Mouse (Mus musculus): ENCODE results near the gene Chrnb2. TPM values are rescaled to one million over a fixed set of nuclear protein-coding genes. Genes with fewer than 3 reads are reported as not detected.
"Not testable (repeated sequence)": the region's sequence is repeated elsewhere in the genome, so short reads cannot be mapped to it uniquely, and the experiment has no call there.

The Chrnb2 gene
- polyA plus RNA-seq (2015; fragmentation: Nextera tagmentation; extraction: Ambion mirVana), result 28.1 and 30.7 TPM in 2 replicates

DNA sequence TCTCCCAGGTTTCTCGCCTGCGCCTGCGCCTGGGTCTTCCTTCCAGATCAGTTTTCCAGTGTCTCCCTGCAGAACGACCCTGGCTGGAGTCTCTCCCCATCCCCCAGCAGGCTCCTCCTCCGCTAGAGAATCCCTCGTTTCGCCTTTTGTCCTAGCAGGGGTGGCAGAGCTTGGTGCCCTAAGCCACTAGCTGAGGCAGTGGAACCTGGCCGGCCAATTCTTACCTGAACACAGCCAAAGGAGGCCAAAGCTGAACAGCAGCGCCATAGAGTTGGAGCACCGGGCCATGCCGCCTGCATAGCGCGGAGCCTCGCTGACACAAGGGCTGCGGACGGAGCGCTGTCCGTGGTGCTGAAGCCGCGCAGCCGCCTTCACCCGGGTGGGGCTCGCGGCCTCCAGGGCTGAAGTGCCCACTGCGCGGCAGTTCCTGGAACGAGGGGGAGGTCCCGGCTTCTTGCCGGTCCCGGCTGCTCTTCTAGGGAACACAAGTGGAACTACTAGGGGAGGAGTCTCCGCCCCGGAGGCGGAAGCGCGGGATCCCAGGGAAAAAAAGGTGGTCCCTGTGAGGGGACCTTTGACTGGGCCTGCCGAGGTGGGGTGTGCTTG is at the start of gene Chrnb2:
TSS of gene Chrnb2 (minus strand) at position 514 of the 606 bp plus-strand sequence.
- Histone ChIP-seq H3K27me3 (0 out of 2 replicates have a peak, but pooled peaks cover 8% of the 10 kb centered on the region), H3K4me2 (peak within 1 kb of the TSS; percentile 75), H3K9me3 (no peaks in the 10 kb centered on the region), H3K27ac (peak within 1 kb of the TSS; percentile 96), H3K4me3 (peak within 1 kb of the TSS; percentile 76), H3K4me1 (replicated peaks) (peaks cover 60% of the 10 kb centered on the region), H3K9ac (peak within 1 kb of the TSS; percentile 88), H3K36me3 (peaks cover 34% of the 10 kb centered on the region)
- 1% methylated on average over 35 of the region's 36 CpGs for whole genome bisulfite sequencing
- ATAC-seq (ENCODE audit: low FRiP score), result peak; percentile 79

DNA sequence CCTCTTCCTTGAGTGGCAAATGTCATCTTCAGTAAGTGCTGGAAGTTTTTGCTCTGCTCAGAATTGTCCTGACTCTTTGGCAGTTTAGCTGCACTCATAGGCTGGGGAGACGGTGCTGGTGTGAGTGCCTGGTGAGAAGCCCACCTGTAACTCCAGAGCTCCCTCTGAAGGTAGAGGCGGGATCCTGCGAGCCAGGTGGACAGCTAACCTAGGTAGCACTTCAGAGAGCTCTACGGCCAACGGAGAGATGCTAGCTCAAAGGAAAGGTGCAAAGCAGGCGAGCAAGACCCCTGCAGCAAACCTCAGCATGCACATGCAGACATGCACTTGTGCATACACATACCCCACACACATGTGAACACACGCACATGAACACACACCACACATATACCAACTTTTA is 49.6 kb upstream of the Chrnb2 start:
- WGBS, result 75% methylated on average over 7 of the region's 7 CpGs
- H3K27me3 ChIP-seq, result 0 out of 2 replicates have a peak, but pooled peaks cover 3% of the 10 kb centered on the region
- H3K9ac ChIP-seq, result no peak overlapping the region
- no peaks in the 10 kb centered on the region for H3K4me1 ChIP-seq (replicated peaks)
- H3K27ac ChIP-seq, result no peak overlapping the region
- peaks cover 3% of the 10 kb centered on the region; the same call in 1 of the 2 replicates for H3K9me3 ChIP-seq
- H3K36me3 ChIP-seq, result no peaks in the 10 kb centered on the region
- no peak overlapping the region for H3K4me2 ChIP-seq
- H3K4me3 ChIP-seq, result no peak overlapping the region
- no peak for ATAC-seq (ENCODE audit: low FRiP score)

DNA sequence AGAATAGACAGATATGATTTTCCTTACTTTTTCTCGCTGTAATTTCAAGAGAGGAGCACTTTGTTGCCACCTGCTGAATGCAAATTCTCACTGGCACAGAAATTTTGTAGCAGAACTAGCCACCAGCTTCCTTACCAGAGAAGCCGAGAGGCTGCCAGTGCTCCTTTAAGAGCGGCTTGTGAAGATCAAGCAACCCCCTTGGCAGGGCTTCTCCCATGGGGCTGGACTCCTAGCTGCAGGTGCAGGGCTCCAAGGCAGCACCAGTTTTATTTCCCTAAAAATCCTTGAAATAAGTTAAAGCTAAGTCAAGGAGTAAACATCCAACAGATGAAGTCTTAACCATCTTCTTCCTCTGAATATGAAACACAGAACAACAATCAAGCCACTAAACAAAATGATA is 47.7 kb upstream of the Chrnb2 start:
- Histone ChIP-seq H3K27me3 (0 out of 2 replicates have a peak, but pooled peaks cover 3% of the 10 kb centered on the region), H3K4me3 (no peak overlapping the region), H3K9ac (no peak overlapping the region), H3K27ac (no peak overlapping the region), H3K36me3 (no peaks in the 10 kb centered on the region), H3K9me3 (peaks cover 3% of the 10 kb centered on the region; the same call in 1 of the 2 replicates), H3K4me1 (replicated peaks) (no peaks in the 10 kb centered on the region), H3K4me2 (no peak overlapping the region)
- ATAC-seq (ENCODE audit: low FRiP score), result no peak
- 72% methylated on average over 3 of the region's 3 CpGs for WGBS

DNA sequence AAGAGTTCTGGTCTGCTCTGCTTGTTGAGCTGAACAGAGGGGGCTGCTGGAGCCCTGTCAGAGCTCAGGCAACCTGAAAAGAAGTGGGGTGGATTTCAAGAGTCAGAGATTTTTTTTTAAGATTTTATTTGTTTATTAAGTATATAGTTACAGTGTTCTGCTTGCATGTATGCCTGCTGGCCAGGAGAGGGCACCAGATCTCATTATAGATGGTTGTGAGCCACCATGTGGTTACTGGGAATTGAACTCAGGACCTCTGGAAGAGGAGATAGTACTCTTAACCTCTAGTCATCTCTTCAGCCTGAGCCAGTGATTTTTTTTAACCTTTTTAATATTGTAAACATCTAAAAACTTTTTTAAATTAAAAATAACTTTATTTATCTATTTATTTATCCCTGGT is 46.4 kb upstream of the Chrnb2 start:
- H3K36me3 ChIP-seq, result no peaks in the 10 kb centered on the region
- ATAC-seq (ENCODE audit: low FRiP score), result no peak
- no peak overlapping the region for H3K4me2 ChIP-seq
- H3K4me3 ChIP-seq, result no peak overlapping the region
- no peak overlapping the region for H3K9ac ChIP-seq
- no peak overlapping the region for H3K27ac ChIP-seq
- 0 out of 2 replicates have a peak, but pooled peaks cover 3% of the 10 kb centered on the region for H3K27me3 ChIP-seq
- H3K4me1 ChIP-seq (replicated peaks), result no peaks in the 10 kb centered on the region
- H3K9me3 ChIP-seq, result peaks cover 3% of the 10 kb centered on the region; the same call in 1 of the 2 replicates

DNA sequence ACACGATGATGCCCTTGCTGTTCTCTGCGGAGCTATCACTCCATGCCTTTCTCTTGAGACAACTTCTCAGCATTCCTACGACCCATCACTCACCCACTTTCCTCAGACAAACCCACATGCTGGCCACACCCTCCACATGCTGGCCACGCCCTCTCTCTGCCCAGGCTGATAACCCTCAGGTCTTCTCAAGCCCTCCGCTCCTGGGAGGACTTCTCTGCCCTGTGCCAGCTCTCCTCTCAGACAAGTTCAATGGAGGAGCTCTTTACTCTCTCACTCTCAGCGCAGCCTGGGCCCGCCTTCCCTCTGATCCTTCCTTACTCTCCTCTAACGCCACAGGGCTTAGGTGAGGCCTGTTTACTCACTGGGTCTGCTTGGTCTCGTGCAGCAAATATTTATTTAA is 44.2 kb upstream of the Chrnb2 start:
- Histone ChIP-seq H3K4me2 (no peak overlapping the region), H3K4me3 (no peak overlapping the region), H3K9me3 (peaks cover 3% of the 10 kb centered on the region; the same call in 1 of the 2 replicates), H3K4me1 (replicated peaks) (no peaks in the 10 kb centered on the region), H3K27ac (no peak overlapping the region), H3K27me3 (no peaks in the 10 kb centered on the region), H3K9ac (no peak overlapping the region), H3K36me3 (no peaks in the 10 kb centered on the region)
- no peak for ATAC-seq (ENCODE audit: low FRiP score)
- WGBS, result 59% methylated on average over 9 of the region's 9 CpGs

DNA sequence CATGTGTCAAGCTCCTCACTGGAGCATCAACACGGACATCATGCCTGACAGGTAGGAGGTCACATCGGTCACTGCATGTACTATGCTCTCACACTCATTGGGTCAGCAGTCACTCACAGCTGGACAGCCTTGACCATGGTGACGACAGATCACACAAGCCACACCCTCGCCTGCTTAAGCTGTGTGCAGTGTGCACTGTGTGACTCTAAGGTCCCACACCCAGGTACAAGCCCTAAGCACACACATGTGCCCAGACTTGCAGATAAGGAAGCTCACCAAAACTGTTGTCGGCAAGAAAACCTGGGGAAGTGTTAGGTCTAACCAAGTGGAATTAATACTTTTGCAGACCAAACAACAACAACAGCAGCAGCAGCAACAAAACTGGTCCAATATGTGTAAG is 43.4 kb upstream of the Chrnb2 start:
- 90% methylated on average over 5 of the region's 5 CpGs for WGBS
- no peaks in the 10 kb centered on the region for H3K4me1 ChIP-seq (replicated peaks)
- H3K27me3 ChIP-seq, result no peaks in the 10 kb centered on the region
- H3K36me3 ChIP-seq, result no peaks in the 10 kb centered on the region
- no peak overlapping the region for H3K9ac ChIP-seq
- no peak for ATAC-seq (ENCODE audit: low FRiP score)
- H3K9me3 ChIP-seq, result peaks cover 3% of the 10 kb centered on the region; the same call in 1 of the 2 replicates
- H3K4me3 ChIP-seq, result no peak overlapping the region
- no peak overlapping the region for H3K4me2 ChIP-seq
- no peak overlapping the region for H3K27ac ChIP-seq

DNA sequence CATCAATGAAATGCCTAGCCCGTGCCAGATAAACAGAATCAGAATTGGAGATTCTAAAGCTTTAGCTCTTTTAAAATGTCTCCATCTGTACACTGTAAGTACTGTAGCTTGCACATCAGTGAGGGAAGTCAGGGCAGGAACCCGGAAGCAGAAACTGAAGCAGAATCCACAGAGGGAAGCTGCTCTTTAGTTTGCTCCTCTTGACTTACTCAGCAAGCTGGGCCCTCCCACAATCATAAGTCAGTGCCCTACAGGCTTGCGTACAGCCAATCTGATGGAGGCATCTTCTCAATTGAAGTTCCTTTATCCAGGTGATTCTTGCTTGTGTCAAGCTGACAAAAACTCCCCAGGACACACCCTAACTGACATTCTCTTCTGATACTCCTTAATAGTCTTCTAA is 42.7 kb upstream of the Chrnb2 start:
- Histone ChIP-seq H3K4me2 (no peak overlapping the region), H3K36me3 (no peaks in the 10 kb centered on the region), H3K9ac (no peak overlapping the region), H3K27me3 (no peaks in the 10 kb centered on the region), H3K27ac (no peak overlapping the region), H3K9me3 (peaks cover 3% of the 10 kb centered on the region; the same call in 1 of the 2 replicates), H3K4me3 (no peak overlapping the region), H3K4me1 (replicated peaks) (no peaks in the 10 kb centered on the region)
- 93% methylated on average over 3 of the region's 3 CpGs for WGBS
- ATAC-seq (ENCODE audit: low FRiP score), result no peak

DNA sequence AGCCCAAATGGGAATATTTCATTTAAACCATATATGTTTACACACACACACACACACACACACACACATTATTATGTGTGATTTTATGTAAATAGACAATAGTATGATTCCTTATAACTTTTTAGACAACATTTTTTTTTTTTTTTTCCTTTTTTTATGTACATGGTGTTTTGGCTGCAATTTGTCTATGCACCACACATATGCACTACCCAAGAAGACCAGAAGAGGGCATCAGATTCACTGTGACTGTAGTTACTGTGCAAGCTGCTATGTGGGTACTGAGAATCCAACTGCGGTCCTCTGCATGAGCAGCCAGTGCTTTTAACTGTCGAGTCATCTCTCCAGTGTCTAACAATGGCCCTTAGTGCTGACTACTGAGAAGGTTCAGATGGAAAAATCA is 42.3 kb upstream of the Chrnb2 start:
- peaks cover 3% of the 10 kb centered on the region; the same call in 1 of the 2 replicates for H3K9me3 ChIP-seq
- ATAC-seq (ENCODE audit: low FRiP score), result no peak
- no peak overlapping the region for H3K9ac ChIP-seq
- H3K36me3 ChIP-seq, result no peaks in the 10 kb centered on the region
- H3K27ac ChIP-seq, result no peak overlapping the region
- H3K27me3 ChIP-seq, result no peaks in the 10 kb centered on the region
- no peaks in the 10 kb centered on the region for H3K4me1 ChIP-seq (replicated peaks)
- H3K4me2 ChIP-seq, result no peak overlapping the region
- WGBS, result 91% methylated on average over 2 of the region's 2 CpGs
- H3K4me3 ChIP-seq, result no peak overlapping the region

DNA sequence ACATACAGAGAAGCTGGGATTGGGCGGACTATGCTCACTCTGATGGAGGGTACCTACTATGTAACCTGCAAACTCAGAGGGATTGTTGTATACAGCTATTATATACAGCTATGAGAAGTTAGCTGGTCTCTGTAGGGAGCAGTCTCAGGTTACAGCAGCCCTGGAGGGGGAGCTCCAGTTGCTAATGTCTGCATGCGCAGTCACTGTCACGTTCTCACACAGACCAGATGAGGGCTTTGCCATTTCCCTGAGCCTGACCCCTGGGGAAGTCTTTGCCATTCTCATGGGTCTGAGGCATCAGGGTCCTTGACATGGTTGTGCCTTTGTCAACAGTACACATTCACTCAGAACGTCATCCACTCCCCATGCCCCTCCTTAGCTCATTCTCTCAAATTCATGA is 40.7 kb upstream of the Chrnb2 start:
- no peak overlapping the region for H3K4me2 ChIP-seq
- WGBS, result 67% methylated on average over 4 of the region's 4 CpGs
- no peaks in the 10 kb centered on the region for H3K36me3 ChIP-seq
- H3K27ac ChIP-seq, result no peak overlapping the region
- H3K27me3 ChIP-seq, result no peaks in the 10 kb centered on the region
- no peak overlapping the region for H3K4me3 ChIP-seq
- no peaks in the 10 kb centered on the region for H3K9me3 ChIP-seq
- no peaks in the 10 kb centered on the region for H3K4me1 ChIP-seq (replicated peaks)
- ATAC-seq (ENCODE audit: low FRiP score), result no peak
- H3K9ac ChIP-seq, result no peak overlapping the region

DNA sequence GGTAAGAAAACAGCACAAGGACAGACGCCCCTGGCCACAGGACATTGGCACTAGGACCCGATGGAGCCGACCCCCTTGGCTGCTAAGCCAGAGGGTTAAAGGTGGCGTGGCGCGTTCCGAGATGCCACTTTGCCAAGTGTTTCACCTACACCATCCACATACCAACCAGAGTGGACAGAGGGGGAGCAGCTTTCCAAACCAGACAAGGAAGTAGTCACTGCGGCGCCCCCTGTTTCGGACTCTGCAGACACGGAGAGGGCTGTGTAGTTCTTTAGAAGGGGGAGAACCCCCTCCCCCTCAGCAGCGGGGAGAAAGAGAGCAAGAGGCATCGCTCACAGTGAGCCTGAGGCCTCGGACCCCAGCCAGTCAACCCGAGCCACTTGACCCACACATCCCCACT is 38.4 kb upstream of the Chrnb2 start:
- no peak overlapping the region for H3K27ac ChIP-seq
- WGBS, result 70% methylated on average over 15 of the region's 15 CpGs
- no peaks in the 10 kb centered on the region for H3K4me1 ChIP-seq (replicated peaks)
- H3K36me3 ChIP-seq, result no peaks in the 10 kb centered on the region
- H3K9me3 ChIP-seq, result no peaks in the 10 kb centered on the region
- H3K4me2 ChIP-seq, result no peak overlapping the region
- no peak for ATAC-seq (ENCODE audit: low FRiP score)
- no peaks in the 10 kb centered on the region for H3K27me3 ChIP-seq
- H3K9ac ChIP-seq, result no peak overlapping the region
- H3K4me3 ChIP-seq, result no peak overlapping the region

DNA sequence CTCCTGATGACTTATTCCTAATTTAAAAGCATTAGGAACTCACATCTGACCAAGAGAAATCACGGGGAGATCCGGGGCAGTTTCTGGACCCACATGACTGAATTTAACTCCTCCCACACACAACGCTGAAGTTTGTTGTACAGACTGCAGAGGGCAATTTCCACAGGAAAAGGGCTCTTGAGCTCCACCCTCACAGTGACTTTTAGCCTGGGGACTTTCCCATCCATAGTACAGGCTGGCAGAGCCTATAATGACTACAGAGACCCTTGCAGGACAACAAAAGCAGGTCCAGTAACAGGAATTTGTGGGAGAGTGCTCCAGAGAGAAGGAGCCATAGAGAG is 37.0 kb upstream of the Chrnb2 start:
- Histone ChIP-seq H3K36me3 (no peaks in the 10 kb centered on the region), H3K9ac (no peak overlapping the region), H3K9me3 (no peaks in the 10 kb centered on the region), H3K4me1 (replicated peaks) (no peaks in the 10 kb centered on the region), H3K4me2 (no peak overlapping the region), H3K27ac (no peak overlapping the region), H3K27me3 (no peaks in the 10 kb centered on the region), H3K4me3 (no peak overlapping the region)
- ATAC-seq (ENCODE audit: low FRiP score), result no peak
- 54% methylated on average over 3 of the region's 3 CpGs for WGBS

DNA sequence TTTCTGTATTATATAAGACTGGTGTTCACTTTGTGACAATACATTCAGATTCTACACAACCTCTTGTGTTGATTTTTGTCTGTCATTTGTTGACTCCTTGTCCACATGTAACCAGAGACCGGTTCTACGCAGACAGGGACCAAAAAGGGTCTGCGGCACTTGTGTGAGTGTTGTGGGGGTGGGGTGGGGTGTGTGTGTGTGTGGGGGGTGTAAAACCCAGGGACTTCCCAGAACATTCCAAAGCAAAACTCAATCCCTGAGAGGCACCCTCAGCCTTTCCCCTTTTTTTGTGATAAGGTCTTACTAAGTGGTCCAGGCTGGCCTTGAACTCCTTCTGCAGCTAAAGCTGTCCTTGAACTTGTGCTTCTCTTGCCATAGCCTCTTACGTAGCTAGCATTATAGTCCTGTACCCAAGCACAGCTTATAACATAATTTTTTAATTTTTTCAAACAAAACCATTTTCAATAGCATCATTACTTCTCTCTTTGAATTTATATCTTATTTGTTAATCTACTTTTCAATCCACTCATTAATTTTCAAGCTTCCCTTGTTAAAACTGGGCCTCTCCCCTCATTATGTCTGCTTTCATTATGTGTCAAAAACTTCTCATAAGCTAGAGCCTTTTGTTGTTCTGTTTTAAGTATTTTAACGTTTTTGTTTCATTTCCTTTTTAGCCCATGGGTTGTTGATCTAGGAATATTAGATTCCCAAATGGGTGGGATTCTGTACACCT is 36.5 kb upstream of the Chrnb2 start:
- 74% methylated on average over 5 of the region's 5 CpGs for WGBS
- Histone ChIP-seq H3K9me3 (no peaks in the 10 kb centered on the region), H3K9ac (no peak overlapping the region), H3K4me2 (no peak overlapping the region), H3K27me3 (no peaks in the 10 kb centered on the region), H3K4me3 (no peak overlapping the region), H3K27ac (no peak overlapping the region), H3K36me3 (no peaks in the 10 kb centered on the region), H3K4me1 (replicated peaks) (no peaks in the 10 kb centered on the region)
- ATAC-seq (ENCODE audit: low FRiP score), result no peak

DNA sequence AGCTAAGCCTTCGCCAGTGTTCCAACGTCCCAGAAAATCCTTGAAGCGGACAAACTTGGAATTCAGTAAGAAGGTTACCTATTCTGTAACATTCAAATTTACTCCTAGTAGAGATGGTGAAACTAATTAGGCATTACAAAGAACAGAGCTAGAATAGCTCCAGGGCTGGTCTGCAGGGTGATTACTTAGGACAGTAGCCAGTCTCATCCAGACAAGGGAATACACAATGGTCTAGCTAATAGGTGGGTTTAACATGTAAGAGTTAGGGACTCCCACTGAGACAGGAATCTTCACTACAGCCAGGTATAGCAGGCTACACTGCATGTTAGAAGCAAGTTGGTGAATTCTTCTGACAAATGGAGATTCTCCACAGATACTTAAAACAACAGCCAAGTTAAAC is 35.6 kb upstream of the Chrnb2 start:
- H3K36me3 ChIP-seq; H3K4me1 ChIP-seq (replicated peaks); ATAC-seq (ENCODE audit: low FRiP score); H3K27me3 ChIP-seq; H3K27ac ChIP-seq; H3K4me3 ChIP-seq; H3K9me3 ChIP-seq; H3K4me2 ChIP-seq; H3K9ac ChIP-seq: not testable (repeated sequence)
- 33% methylated on average over 3 of the region's 3 CpGs for WGBS
